Mouse (Mus musculus) A20 (cell line): Measurements from ENCODE around the gene Pxn.
A peak's percentile ranks its signal among the peaks of the same experiment; 100 is the strongest.
"Not testable (repeated sequence)": the region's sequence is repeated elsewhere in the genome, so short reads cannot be mapped to it uniquely, and the experiment has no call there.

Source experiments
- DNase-seq: peaks from one replicate; pipeline ENCODE4 v3.0.0-alpha.2; 2011; ENCODE audit warnings: low read depth, low spot score

Pxn gene

GRCm38 (mm10) chr5:115551386-115551785, 44.9 kb downstream of the Pxn start:
- no peak for DNase-seq

- no peak for DNase-seq
Observed at GRCm38 (mm10) chr5:115551799-115552198, 45.3 kb downstream of the Pxn start.

GRCm38 (mm10) chr5:115553801-115554420, 47.4 kb downstream of the Pxn start:
- no peak for DNase-seq

GRCm38 (mm10) chr5:115554536-115555291, 48.2 kb downstream of the Pxn start:
- DNase-seq: no peak

- peak; percentile 66 for DNase-seq
Observed at GRCm38 (mm10) chr5:115556217-115556616, 49.7 kb downstream of the Pxn start.

- no peak for DNase-seq
Observed at GRCm38 (mm10) chr5:115558182-115558794, 51.8 kb downstream of the Pxn start.

- peak; percentile 99 for DNase-seq
Observed at GRCm38 (mm10) chr5:115559237-115560101, 53.0 kb downstream of the Pxn start, which contains the start of gene Rplp0. TSS of gene Rplp0 (plus strand) at chr5:115559467.

- peak; percentile 20 for DNase-seq
Observed at GRCm38 (mm10) chr5:115560336-115560905, 53.9 kb downstream of the Pxn start.

- DNase-seq: peak; percentile 57
Observed at GRCm38 (mm10) chr5:115563771-115564585, 57.5 kb downstream of the Pxn start.

- peak; percentile 88 for DNase-seq
Observed at GRCm38 (mm10) chr5:115564737-115565393, 58.4 kb downstream of the Pxn start, which contains the start of gene Gcn1l1. TSS of gene Gcn1l1 (plus strand) at chr5:115565254.

GRCm38 (mm10) chr5:115565403-115565802, 58.9 kb downstream of the Pxn start:
- peak; percentile 46 for DNase-seq

GRCm38 (mm10) chr5:115568681-115569080, 62.2 kb downstream of the Pxn start:
- no peak for DNase-seq

- no peak for DNase-seq
Observed at GRCm38 (mm10) chr5:115569308-115569707, 62.8 kb downstream of the Pxn start.

- DNase-seq: no peak
Observed at GRCm38 (mm10) chr5:115569721-115570120, 63.2 kb downstream of the Pxn start.

GRCm38 (mm10) chr5:115571086-115571485, 64.6 kb downstream of the Pxn start:
- DNase-seq: no peak

- DNase-seq: no peak
Observed at GRCm38 (mm10) chr5:115572679-115573535, 66.4 kb downstream of the Pxn start.

GRCm38 (mm10) chr5:115574992-115575391, 68.5 kb downstream of the Pxn start:
- DNase-seq: no peak

- DNase-seq: not testable (repeated sequence)
Observed at GRCm38 (mm10) chr5:115577686-115578085, 71.2 kb downstream of the Pxn start.

- DNase-seq: no peak
Observed at GRCm38 (mm10) chr5:115578922-115579321, 72.4 kb downstream of the Pxn start.
